Mouse (Mus musculus): ENCODE measurements around the gene Soga1. TPM values are rescaled to one million over a fixed set of nuclear protein-coding genes. Genes with fewer than 3 reads are reported as not detected.

Gene Soga1
- total RNA-seq, 1 experiment = 11.8 TPM

DNA sequence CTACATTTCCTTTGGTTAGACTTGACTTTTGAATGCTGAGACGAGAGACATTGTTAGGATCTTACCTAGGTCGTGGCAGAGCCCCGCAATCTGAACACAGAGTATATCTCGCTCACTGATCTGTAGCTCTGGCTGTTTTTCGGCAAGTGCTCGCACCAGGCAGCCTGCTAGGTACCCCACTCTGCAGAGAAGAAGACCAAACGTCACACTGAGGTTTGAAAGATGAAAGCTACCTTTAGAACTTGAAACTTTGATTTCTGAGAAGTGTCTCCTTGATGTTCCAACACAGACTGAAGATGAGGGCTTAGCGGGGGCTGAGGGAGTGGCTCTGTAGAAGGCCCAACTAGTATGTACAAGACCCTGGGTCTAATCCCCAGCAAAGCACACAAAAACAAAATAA, 42.7 kb upstream of the Soga1 start:
- in situ Hi-C loops (cut with MboI; ENCODE audit: low sequenced_read_pairs in 2 of 2, unreplicated experiment in 2 of 2) = no loop called here
- H3K36me3 ChIP-seq (ENCODE audit: control insufficient read depth, insufficient read depth, low read length, poor library complexity, severe bottlenecking) = peaks cover 3% of the 10 kb centered on the region; the same call in 1 of the 2 replicates
- no peaks in the 10 kb centered on the region for H3K9me3 ChIP-seq (ENCODE audit: control insufficient read depth, insufficient read depth, low read depth, low read length)
- no peak overlapping the region; the same call in 1 of the 2 replicates for H3K9ac ChIP-seq (ENCODE audit: insufficient read depth, low read depth, low read length, poor library complexity, severe bottlenecking)
- H3K4me1 ChIP-seq (ENCODE audit: control insufficient read depth in 2 of 2, insufficient read depth in 2 of 2, low read length in 2 of 2, poor library complexity in 1 of 2) = no peaks in the 10 kb centered on the region
- no peak overlapping the region for H3K27ac ChIP-seq (ENCODE audit: insufficient read depth, low read depth, low read length, poor library complexity, severe bottlenecking)
- no peak for DNase-seq (ENCODE audit: low read depth, low spot score)
- TF ChIP-seq ZNF384 (IDR thresholded peaks at IDR 0.05; ENCODE audit: low read depth, low read length) = no peak
- no peak for TF ChIP-seq ZC3H11A (IDR thresholded peaks at IDR 0.05; ENCODE audit: borderline replicate concordance, low read depth, low read length)
- no peak for TF ChIP-seq HCFC1 (IDR thresholded peaks at IDR 0.05; ENCODE audit: borderline replicate concordance, insufficient read depth, low read length)
- TF ChIP-seq CHD2 (IDR thresholded peaks at IDR 0.05; ENCODE audit: low read depth, low read length) = no peak
- no peak for TF ChIP-seq MAFK (IDR thresholded peaks at IDR 0.05; ENCODE audit: insufficient read depth, low read depth, low read length)
- H3K4me3 ChIP-seq (ENCODE audit: insufficient read depth in 1 of 2, low read depth in 1 of 2, low read length in 2 of 2, poor library complexity in 1 of 2, severe bottlenecking in 1 of 2) = no peak overlapping the region

DNA sequence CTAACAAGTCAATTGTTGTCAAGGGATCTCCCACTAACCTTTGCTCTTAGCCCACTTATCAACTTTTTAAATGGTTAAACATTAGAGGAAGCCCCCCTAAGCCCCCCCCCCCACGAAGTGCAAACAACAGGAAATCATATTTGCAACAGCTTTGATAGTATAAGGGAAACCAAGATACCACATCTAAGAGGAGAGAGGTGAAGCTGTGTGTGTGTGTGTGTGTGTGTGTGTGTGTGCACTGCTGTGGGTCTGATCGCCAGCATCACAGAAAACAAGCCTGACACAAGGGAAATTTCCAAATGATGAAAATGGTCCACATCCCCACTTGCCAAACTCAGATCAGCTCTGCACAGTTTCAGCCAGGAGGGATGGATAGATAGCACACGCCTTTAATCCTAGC, 40.0 kb upstream of the Soga1 start:
- Histone ChIP-seq H3K36me3 (ENCODE audit: control insufficient read depth, insufficient read depth, low read length, poor library complexity, severe bottlenecking) (peaks cover 3% of the 10 kb centered on the region; the same call in 1 of the 2 replicates), H3K4me3 (ENCODE audit: insufficient read depth in 1 of 2, low read depth in 1 of 2, low read length in 2 of 2, poor library complexity in 1 of 2, severe bottlenecking in 1 of 2) (no peak overlapping the region), H3K9ac (ENCODE audit: insufficient read depth, low read depth, low read length, poor library complexity, severe bottlenecking) (no peak overlapping the region), H3K27ac (ENCODE audit: insufficient read depth, low read depth, low read length, poor library complexity, severe bottlenecking) (no peak overlapping the region), H3K9me3 (ENCODE audit: control insufficient read depth, insufficient read depth, low read depth, low read length) (no peaks in the 10 kb centered on the region), H3K4me1 (ENCODE audit: control insufficient read depth in 2 of 2, insufficient read depth in 2 of 2, low read length in 2 of 2, poor library complexity in 1 of 2) (no peaks in the 10 kb centered on the region)
- in situ Hi-C loops (cut with MboI; ENCODE audit: low sequenced_read_pairs in 2 of 2, unreplicated experiment in 2 of 2) = no loop called here
- TF ChIP-seq HCFC1 (IDR thresholded peaks at IDR 0.05; ENCODE audit: borderline replicate concordance, insufficient read depth, low read length) = no peak
- DNase-seq (ENCODE audit: low read depth, low spot score) = no peak

DNA sequence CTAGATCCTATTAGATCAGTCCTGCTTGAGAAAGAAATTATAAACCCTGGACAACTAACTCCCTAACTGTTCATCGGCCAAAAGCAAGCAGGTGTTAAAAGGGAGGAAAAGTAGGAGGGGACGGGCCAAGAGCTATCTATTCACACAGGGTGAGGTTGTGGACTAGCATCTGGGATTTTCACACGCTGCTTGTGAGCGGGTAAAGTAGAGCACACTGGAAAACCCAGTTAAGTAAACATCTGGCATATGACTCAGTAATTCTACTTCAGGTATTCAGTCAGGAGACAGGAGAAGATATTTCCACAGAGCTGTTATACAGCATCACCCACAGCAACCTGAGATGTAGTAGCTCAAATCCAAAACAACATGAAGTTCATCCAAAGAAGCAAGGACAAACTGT, 39.5 kb upstream of the Soga1 start:
- in situ Hi-C loops (cut with MboI; ENCODE audit: low sequenced_read_pairs in 2 of 2, unreplicated experiment in 2 of 2) = no loop called here

DNA sequence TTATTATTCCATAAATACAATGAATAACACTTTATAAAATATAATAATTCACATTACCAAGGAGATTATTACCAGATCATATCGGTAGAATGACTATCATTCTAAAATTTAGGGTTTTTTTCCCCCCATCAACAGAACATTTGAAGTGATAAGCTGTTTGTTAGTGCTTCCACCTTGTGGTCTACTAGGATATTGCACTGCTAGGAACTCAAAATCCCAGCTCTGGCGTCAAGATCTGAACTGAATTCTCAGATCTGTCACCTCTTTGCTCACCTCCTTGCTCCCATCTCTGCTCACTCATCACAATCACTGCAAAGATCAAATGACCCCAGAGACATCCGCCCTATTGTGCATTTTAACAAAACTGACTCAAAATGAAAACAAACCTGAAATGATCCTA, 37.9 kb upstream of the Soga1 start:
- TF ChIP-seq MAFK (IDR thresholded peaks at IDR 0.05; ENCODE audit: insufficient read depth, low read depth, low read length) (no peak), ZNF384 (IDR thresholded peaks at IDR 0.05; ENCODE audit: low read depth, low read length) (no peak), ZC3H11A (IDR thresholded peaks at IDR 0.05; ENCODE audit: borderline replicate concordance, low read depth, low read length) (no peak), HCFC1 (IDR thresholded peaks at IDR 0.05; ENCODE audit: borderline replicate concordance, insufficient read depth, low read length) (no peak), CHD2 (IDR thresholded peaks at IDR 0.05; ENCODE audit: low read depth, low read length) (no peak)
- in situ Hi-C loops (cut with MboI; ENCODE audit: low sequenced_read_pairs in 2 of 2, unreplicated experiment in 2 of 2) = no loop called here
- H3K4me3 ChIP-seq (ENCODE audit: insufficient read depth in 1 of 2, low read depth in 1 of 2, low read length in 2 of 2, poor library complexity in 1 of 2, severe bottlenecking in 1 of 2) = no peak overlapping the region
- H3K27ac ChIP-seq (ENCODE audit: insufficient read depth, low read depth, low read length, poor library complexity, severe bottlenecking) = no peak overlapping the region
- H3K4me1 ChIP-seq (ENCODE audit: control insufficient read depth in 2 of 2, insufficient read depth in 2 of 2, low read length in 2 of 2, poor library complexity in 1 of 2) = 0 out of 4 replicates have a peak, but pooled peaks cover 0 to 2% of the 10 kb centered on the region in 2 experiments
- no peaks in the 10 kb centered on the region for H3K9me3 ChIP-seq (ENCODE audit: control insufficient read depth, insufficient read depth, low read depth, low read length)
- DNase-seq (ENCODE audit: low read depth, low spot score) = no peak
- H3K36me3 ChIP-seq (ENCODE audit: control insufficient read depth, insufficient read depth, low read length, poor library complexity, severe bottlenecking) = peaks cover 5% of the 10 kb centered on the region; the same call in 1 of the 2 replicates
- H3K9ac ChIP-seq (ENCODE audit: insufficient read depth, low read depth, low read length, poor library complexity, severe bottlenecking) = no peak overlapping the region

More for the DNA sequence above, 39.5 kb upstream of the Soga1 start:
- Histone ChIP-seq H3K4me1 (ENCODE audit: control insufficient read depth in 2 of 2, insufficient read depth in 2 of 2, low read length in 2 of 2, poor library complexity in 1 of 2) (0 out of 4 replicates have a peak, but pooled peaks cover 0 to under 1% of the 10 kb centered on the region in 2 experiments), H3K36me3 (ENCODE audit: control insufficient read depth, insufficient read depth, low read length, poor library complexity, severe bottlenecking) (peaks cover 3% of the 10 kb centered on the region; the same call in 1 of the 2 replicates), H3K4me3 (ENCODE audit: insufficient read depth in 1 of 2, low read depth in 1 of 2, low read length in 2 of 2, poor library complexity in 1 of 2, severe bottlenecking in 1 of 2) (no peak overlapping the region), H3K27ac (ENCODE audit: insufficient read depth, low read depth, low read length, poor library complexity, severe bottlenecking) (no peak overlapping the region), H3K9me3 (ENCODE audit: control insufficient read depth, insufficient read depth, low read depth, low read length) (no peaks in the 10 kb centered on the region), H3K9ac (ENCODE audit: insufficient read depth, low read depth, low read length, poor library complexity, severe bottlenecking) (no peak overlapping the region)
- no peak for TF ChIP-seq ZC3H11A (IDR thresholded peaks at IDR 0.05; ENCODE audit: borderline replicate concordance, low read depth, low read length)
- no peak for TF ChIP-seq CHD2 (IDR thresholded peaks at IDR 0.05; ENCODE audit: low read depth, low read length)
- TF ChIP-seq MAFK (IDR thresholded peaks at IDR 0.05; ENCODE audit: insufficient read depth, low read depth, low read length) = no peak
- TF ChIP-seq HCFC1 (IDR thresholded peaks at IDR 0.05; ENCODE audit: borderline replicate concordance, insufficient read depth, low read length) = no peak
- no peak for TF ChIP-seq ZNF384 (IDR thresholded peaks at IDR 0.05; ENCODE audit: low read depth, low read length)
- no peak for DNase-seq (ENCODE audit: low read depth, low spot score)

DNA sequence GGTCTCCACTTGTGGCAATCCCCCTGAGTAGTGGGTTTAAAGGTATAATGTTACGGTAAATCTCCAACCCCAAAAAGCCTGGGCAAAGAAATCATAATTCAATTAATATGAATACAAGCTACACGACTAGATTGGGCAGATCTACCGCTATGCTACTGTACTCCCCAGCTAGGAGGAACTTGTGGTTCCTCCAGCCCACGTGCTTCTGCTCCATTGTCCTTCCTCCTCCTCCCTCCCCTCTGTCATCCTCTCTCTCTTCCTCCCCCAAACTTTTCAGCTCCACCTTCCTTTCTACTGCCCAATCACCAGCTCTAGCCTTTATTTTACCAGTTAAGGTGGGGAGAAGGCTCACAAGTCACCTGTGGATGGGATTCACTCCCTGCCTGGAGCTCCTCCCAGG, 29.2 kb upstream of the Soga1 start:
- DNase-seq (ENCODE audit: low read depth, low spot score) = no peak
- peaks cover 4% of the 10 kb centered on the region; the same call in 1 of the 2 replicates for H3K36me3 ChIP-seq (ENCODE audit: control insufficient read depth, insufficient read depth, low read length, poor library complexity, severe bottlenecking)

More for the DNA sequence above, 29.2 kb upstream of the Soga1 start:
- Histone ChIP-seq H3K27ac (ENCODE audit: insufficient read depth, low read depth, low read length, poor library complexity, severe bottlenecking) (no peak overlapping the region), H3K9ac (ENCODE audit: insufficient read depth, low read depth, low read length, poor library complexity, severe bottlenecking) (no peak overlapping the region), H3K9me3 (ENCODE audit: control insufficient read depth, insufficient read depth, low read depth, low read length) (no peaks in the 10 kb centered on the region), H3K4me1 (ENCODE audit: control insufficient read depth in 2 of 2, insufficient read depth in 2 of 2, low read length in 2 of 2, poor library complexity in 1 of 2) (no peaks in the 10 kb centered on the region), H3K4me3 (ENCODE audit: insufficient read depth in 1 of 2, low read depth in 1 of 2, low read length in 2 of 2, poor library complexity in 1 of 2, severe bottlenecking in 1 of 2) (no peak overlapping the region)
- in situ Hi-C loops (cut with MboI; ENCODE audit: low sequenced_read_pairs in 2 of 2, unreplicated experiment in 2 of 2) = no loop called here
- TF ChIP-seq ZC3H11A (IDR thresholded peaks at IDR 0.05; ENCODE audit: borderline replicate concordance, low read depth, low read length) (no peak), MAFK (IDR thresholded peaks at IDR 0.05; ENCODE audit: insufficient read depth, low read depth, low read length) (no peak), ZNF384 (IDR thresholded peaks at IDR 0.05; ENCODE audit: low read depth, low read length) (no peak)

Measured in ES-E14 (cell line).